Mouse (Mus musculus): ENCODE data around the gene N4bp2.
"Not testable (repeated sequence)": the region's sequence is repeated elsewhere in the genome, so short reads cannot be mapped to it uniquely, and the experiment has no call there.

The N4bp2 gene

DNA sequence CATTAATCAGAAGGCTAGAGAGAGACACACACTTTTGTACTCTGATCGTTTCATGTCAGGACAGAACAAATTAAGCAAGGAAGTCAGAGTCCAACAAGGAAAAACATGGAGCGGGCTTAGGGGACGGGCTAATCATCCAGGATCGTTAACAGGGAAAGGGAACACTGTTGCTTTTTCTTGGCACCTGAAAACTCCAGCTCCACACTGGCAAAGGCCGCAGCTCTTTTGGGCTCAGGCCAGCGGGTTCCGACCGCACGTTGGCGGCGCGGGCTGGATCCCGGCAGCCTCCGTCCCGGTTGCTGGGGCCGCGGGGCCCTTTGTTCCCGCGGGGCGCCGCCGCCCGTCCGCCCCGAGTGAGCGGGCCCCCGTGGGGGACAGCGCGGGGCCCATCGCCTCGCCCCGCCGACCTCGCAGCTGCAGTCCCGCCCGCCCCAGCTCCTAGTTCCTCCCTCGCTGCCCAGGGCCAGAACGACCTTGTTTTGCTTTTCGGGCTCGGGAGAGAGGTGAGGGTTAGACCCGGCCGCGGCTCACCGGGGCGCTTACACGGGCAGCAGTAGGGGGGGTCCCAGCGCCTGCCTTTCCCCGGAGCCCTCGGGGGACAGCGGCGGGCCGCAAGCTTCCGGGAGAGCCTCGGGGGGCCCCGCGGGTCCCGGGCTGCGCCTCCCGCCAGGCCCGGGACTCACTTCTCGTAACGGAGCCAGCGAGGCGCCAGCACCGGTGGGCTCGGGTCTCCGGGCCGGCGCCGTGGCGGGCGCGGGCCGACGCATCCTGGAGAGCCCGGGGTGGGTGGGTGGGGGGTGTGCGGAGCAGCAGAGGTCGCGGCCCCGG, at the start of gene N4bp2:
Gene N4bp2, plus strand, starts transcription at position 434 of the 828 bp plus-strand sequence.
- peak; percentile 62 for DNase-seq (ENCODE audit: low spot score)

DNA sequence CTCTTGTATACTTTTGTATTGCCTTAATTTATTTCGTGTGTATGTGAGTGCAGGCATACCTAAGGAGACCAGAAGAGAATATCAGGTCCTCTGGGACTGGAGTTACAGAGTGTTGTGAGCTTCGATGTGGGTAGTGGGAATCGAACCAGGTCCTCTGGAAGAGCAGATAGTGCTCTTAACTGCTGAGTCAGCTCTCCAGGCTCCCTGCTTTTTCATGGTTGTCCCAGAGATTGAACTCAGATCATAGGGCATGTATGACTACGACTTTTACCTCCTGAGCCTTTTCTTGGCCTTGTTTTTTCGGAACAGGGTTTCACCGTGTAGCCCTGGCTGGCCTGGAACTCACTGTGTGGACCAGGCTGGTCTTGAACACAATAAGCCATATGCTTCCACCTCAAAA, 48.2 kb upstream of the N4bp2 start:
- DNase-seq (ENCODE audit: low spot score): no peak

DNA sequence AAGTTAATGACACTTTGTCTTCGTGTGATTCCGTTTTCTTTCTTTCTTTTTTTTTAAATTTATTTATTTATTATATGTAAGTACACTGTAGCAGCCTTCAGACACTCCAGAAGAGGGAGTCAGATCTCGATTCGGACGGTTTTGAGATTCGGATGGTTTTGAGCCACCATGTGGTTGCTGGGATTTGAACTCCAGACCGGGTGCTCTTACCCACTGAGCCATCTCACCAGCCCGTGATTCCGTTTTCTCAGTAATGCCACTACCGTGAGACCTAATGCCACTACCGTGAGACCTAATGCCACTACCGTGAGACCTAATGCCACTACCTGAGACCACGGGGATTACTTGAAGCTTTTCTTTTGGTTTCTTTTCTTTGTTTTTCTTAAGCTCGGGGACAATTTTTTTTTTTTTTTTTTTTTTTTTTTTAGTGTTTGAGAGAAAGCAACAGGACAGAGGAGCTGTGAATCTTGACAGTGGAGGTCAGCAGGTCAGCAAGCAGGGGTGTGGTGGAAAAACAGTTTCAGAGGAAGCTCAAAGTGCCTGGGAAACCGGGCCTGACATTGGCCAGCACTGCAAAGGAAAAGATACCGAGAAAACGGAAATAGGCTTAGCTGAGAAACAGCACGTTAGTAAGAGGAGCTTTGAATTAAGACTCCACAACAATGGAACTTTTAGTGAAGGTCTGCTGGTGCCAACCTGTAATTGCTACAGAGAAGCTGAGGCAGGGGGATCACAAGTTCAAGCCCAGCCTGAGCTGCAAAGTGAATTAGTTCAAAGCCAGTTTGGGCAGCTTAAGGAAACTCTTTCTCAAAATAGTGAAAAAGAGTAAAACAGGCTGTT, 46.0 kb upstream of the N4bp2 start:
- no peak for DNase-seq (ENCODE audit: low spot score)

DNA sequence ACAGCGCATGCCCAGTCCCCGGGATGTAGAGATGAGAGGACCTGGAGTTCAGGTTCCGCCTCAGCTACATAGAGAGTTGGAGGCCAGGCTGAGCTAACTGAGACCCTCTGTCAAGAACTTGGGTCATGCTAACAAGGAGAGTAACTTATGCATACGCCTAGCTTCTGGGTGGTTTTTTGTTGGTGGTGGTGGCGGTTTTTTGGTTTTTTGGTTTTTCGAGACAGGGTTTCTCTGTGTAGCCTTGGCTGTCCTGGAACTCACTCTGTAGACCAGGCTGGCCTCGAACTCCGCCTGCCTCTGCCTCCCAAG, 45.5 kb upstream of the N4bp2 start:
- DNase-seq (ENCODE audit: low spot score): not testable (repeated sequence)

DNA sequence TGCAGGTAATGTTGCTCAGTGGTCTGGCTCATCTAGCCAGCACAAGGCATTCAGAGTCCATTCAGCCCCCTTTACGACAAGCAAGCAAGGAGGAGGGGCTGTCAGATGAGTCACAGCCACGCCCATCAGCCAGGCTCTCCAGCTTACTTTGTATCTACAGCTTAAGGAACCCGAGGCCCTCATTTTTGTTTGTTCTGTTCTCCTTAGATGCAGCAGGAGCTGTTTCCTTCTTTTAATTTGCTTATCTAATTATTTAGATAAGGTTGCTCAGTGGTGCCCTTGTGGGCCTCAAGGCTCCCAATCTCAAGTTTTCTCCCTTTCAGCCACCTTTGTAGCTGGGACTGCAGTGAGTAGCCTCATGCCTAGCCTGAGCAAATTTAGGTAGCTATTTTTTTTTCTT, 45.0 kb upstream of the N4bp2 start:
- no peak for DNase-seq (ENCODE audit: low spot score)

DNA sequence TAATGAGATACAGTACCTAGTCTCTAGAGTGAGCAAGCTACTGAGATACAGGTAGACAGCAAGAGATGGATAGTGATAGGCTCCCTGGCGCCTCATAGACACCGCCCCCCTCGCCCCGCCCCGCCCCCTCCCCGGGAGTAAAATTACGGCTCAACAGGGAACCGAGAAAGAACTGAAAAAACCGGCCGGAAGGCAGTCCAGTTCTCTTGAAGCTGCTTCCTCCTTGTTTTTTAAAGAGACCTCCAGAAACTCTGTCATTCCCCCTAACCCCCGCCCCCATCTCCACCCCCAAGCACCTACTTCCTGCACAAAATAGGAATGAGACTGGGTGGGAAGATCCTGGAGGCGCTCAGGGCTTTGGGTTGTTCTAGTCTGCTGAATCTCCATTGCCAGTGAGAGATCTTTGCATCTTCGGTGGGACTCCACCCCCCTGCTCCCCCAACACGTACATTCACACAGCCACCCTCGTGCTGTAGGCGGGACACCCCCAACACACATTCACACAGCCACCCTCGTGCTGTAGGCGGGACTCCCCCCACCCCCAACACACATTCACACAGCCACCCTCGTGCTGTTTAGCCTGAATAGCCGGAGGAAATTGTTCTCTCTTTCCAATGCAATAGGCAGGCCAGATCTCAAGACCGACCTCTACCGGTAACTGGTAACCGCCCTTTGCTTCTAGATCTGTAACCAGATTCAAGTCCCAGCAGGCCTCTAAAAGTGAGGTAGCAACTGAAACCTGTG, 38.8 kb upstream of the N4bp2 start:
- DNase-seq (ENCODE audit: low spot score): peak; percentile 52

DNA sequence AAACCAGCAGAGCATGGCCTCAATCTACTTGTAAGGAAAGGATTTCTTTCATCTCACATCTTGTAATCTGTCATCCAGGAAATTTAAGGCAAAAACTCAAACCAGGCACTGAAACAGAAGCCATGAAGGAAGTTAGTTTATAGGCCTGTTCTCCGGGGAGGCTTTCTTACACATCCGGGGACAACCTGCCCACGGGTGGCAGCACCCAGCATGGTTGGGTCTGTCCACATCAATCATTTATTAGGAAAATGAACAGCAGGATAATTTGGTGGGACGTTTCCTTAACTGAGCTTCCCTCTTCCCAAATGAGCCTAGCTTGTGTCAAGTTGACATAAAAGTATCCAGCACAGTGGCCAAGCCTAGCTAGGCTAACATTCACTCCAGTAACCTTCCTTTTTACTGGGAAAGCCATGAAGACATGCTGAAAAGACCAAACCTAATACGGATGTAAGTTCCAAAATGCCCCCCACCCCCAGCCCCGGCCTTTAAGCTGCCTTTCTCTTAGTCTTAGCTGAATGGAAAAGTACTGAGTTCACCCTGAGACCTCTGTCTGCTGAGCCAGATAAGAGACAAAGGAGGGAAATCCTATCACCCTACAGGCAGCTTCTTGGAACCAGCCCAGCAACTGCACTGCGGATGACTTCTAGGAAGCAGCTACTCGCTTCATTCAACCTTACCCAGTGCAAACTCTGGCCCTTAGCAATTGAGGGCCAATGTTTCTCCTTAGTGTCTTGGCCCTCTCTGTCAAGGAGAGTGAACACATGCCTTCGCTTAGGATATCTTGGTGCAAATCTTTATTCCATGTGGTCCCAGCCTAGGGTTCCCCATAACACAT, 31.9 kb upstream of the N4bp2 start:
- DNase-seq (ENCODE audit: low spot score): no peak

DNA sequence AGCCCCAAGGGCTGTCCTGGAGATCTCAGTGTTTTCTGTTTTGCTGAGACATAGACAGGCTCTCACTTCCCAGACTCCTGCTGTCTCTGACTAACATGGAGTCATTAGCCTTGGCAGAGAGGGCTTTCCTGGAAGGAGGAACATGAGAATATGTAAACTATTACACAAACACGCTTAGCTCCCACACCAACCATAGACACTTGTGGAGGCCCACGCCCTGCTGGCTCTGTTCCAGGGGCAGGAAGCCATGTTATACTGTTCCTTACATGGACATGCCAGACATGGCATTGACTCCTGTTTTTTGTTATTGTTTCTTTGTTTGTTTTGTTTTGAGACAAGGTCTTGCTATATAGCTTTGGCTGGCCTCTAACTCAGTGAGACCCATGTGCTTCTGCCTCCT, 27.7 kb upstream of the N4bp2 start:
- no peak for DNase-seq (ENCODE audit: low spot score)

DNA sequence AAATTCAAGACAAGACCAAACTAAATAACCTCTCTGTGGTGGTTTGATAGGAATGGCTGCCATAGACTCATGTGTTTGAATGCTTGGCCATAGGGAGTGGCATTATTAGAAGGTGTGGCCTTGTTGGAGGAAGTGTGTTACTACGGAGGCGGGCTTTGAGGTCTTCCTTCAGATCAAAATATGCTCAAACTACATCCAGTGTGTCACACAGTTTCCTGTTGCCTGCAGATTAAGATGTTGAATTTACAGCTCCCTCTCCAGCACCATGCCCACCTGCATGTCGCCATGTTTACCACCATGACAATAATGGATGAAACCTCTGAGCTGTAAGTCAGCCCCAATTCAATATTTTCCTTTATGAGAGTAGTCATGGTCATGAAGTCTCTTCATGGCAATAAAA, 24.0 kb upstream of the N4bp2 start:
- DNase-seq (ENCODE audit: low spot score): no peak

DNA sequence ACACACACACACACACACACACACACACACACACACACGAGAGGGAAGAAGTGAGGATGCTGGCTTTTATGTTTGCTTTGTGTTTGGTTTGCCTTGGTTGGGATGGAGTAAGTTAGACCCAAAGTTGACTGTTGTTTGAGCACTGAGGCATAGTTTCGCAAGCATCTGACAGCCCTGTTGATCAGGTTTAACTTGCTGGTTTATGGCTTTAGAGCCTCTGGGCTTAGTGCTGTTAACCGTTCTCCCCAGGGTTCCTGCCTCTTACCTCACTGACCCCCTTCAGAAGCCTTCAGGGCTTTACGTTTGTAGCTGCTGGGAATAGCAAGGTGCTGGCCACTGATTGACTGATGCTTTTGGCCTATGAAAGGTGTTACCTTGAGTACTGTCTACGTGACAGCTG, 16.4 kb upstream of the N4bp2 start:
- no peak for DNase-seq (ENCODE audit: low spot score)

DNA sequence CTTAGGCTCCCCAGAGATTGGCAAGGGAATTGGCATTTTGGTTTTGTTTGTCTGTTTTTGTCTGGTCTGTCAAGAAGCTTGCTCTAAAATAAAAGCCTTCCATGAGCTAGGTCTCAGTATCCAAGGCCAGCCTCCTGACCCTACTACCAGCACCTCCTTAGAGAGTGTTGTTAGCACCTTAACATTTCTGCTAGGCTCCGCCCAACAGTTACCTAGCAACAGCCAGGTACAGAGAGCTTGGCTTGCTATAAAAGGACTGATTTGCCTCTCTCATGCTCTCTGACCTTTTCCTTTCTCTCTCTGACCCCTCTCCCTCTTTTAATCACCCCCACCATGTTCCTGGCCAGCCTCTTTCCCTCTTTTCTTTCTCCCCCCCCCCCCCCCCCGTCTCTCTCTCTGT, 14.9 kb upstream of the N4bp2 start:
- no peak for DNase-seq (ENCODE audit: low spot score)

DNA sequence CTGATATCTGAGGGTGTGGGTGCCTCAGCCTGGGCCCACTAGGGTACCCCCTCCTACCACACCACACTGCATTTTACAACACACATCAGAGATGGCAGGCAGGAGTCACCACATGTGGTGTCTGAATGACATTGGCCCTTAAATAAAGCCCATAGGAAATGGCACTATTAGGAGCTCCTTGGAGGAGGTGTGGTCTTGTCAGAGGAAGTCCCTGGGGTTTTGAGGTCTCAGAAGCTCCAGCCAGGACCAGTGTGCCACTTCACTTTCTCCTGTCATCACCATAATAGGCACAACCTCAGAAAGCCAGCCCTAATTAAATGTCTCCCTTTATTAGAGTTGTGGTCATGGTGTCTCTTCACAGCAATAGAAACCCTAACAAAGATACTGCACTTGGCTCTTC, 14.4 kb upstream of the N4bp2 start:
- no peak for DNase-seq (ENCODE audit: low spot score)

DNA sequence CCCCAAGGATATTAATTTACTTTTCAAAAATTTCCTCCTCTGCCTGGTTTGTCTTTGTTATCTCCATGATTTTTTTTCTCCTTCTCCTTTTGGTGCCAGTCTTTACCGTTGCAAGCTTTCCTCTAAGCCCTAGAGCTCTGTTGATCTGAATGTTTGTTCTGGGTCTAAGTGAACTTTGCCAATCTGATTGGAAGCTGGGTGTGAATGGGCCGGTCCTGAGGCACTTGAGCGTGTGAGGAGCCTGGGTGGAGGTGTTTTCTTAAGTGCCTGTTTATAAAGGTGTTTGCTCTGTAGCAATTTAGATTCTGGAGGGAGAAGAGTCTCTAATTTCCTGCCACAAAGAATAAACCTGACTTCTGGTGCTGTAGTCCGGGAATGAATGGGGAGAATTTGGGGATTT, 11.3 kb upstream of the N4bp2 start:
- no peak for DNase-seq (ENCODE audit: low spot score)

DNA sequence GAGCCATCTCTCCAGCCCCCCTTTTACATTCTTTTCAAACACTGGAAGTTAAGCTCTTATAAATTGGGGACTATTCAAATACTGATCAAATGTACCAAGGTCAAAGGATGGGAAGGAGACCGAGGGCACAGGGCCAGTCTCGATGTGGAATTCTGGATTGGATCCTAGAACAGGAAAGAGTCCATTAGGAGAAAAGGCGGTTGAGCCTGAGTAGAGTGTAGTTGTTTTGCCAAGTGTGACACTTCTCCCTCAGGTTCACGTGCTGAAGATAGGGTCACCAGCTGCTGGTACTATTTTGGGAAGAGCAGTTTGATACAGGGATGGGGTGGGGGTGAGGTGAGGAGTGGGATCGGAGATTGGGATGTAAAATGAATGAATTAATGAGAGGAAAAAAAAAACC, 7.5 kb upstream of the N4bp2 start:
- DNase-seq (ENCODE audit: low spot score): no peak

DNA sequence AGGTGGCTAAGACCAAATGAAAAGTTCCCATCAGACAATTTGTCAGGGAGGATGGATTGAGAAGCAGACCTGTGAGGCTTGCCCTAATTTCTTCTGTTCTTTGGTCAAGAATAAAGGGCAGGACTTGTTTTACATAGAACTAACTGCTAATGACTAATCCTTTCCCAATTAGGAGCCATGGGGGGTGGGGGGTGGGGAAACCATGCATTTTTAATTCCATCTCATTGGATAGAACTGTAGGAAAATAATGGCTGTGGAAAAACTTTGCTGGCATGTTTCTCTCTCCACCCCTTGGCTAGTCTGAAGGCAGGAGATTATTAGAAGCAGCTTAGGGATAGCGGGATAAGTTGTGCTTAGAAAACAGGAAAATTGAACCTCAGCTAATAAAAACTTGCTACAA, 6.2 kb upstream of the N4bp2 start:
- DNase-seq (ENCODE audit: low spot score): no peak

DNA sequence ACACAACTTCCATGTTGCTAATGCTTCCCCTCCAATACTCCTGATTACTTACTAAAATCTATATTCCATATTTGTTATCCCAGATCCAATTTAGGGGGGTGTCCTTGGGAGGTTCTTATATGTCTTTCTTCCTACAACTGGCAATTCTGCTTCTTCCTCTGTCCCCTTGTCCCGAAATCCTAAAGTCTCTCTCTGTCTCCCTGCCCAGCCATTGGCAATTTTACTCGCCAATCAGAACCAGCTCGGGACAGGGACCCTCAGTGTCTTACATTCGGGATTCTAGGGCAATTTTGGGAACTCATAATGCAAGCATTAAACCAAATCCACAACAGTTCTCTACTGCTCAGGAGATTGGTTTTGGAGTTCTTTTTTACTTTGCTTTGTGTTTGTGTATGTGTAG, 3.3 kb upstream of the N4bp2 start:
- no peak for DNase-seq (ENCODE audit: low spot score)

DNA sequence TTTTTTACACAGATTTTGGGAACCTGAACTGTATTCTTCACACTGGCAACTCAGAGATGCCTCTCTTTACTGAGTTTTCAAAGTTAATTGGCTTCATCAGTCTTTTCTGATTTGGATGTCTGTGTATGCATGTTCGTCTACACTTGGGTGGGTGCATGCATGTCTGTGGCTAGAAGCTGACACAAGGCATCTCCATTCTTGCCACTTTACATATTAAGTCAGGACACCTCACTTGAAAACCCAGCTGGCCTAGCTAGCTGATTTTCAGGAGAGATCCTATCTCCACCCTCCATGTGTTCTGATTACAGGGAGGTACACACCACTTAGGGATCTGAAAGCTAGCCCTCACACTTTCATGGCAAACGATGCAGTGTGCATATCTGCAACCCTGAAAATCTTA, 2.7 kb upstream of the N4bp2 start:
- no peak for DNase-seq (ENCODE audit: low spot score)

DNA sequence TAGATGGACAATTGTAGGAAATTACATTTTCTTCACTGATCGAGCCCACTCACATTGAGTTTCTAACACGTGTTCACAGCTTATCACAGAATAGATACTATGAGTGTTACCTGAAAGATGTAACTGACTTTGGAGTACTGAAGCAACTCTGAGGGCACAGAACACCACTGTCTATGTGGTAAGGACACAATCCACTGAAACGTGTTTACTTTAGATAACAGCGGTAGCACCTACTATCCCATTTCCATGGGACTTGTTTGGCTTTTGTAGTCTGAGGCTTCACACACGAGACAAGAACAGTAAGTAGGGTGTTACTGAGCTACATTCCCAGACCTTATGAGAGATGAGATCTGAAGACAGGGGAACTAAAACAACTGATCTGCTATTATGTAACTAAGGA, 2.3 kb upstream of the N4bp2 start:
- DNase-seq (ENCODE audit: low spot score): no peak

DNA sequence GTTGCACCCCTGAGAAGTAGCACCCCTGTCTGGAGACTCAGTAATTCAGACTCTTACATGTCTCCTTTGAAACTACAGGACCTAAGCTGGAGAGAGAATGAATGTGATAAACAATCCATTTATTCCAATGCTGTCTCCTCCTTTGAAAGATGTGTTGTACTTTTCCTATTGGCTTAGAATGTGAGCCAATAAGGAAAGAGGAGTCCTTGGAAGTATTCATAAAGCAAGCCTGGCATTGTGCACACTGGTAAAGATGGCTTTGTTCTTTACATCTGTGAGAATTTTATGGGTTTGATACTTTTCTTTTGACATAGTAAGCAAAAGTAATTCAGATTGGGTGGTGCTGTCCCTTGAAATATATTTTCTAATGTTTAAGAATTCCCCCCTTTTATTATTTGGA, 1.4 kb upstream of the N4bp2 start:
- DNase-seq (ENCODE audit: low spot score): no peak

DNA sequence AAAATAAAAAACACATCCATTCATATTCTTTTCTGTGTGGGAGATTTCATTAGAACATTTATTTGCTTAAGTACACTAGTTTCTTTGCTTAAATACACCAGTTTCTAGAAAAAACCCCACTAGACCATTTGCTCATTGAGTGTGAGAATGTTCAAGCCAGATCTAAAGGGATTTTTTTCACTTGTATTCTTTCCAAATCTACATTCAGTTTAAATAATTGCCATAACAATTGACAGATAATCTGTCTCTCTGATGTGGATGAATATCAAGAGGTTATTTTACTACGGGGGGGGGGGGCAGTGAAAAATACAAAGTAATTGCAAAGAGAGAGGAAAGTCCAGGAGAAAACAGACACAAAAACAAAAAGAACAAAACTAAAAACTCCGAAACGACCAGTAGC, 635 bp upstream of the N4bp2 start:
- no peak for DNase-seq (ENCODE audit: low spot score)

DNA sequence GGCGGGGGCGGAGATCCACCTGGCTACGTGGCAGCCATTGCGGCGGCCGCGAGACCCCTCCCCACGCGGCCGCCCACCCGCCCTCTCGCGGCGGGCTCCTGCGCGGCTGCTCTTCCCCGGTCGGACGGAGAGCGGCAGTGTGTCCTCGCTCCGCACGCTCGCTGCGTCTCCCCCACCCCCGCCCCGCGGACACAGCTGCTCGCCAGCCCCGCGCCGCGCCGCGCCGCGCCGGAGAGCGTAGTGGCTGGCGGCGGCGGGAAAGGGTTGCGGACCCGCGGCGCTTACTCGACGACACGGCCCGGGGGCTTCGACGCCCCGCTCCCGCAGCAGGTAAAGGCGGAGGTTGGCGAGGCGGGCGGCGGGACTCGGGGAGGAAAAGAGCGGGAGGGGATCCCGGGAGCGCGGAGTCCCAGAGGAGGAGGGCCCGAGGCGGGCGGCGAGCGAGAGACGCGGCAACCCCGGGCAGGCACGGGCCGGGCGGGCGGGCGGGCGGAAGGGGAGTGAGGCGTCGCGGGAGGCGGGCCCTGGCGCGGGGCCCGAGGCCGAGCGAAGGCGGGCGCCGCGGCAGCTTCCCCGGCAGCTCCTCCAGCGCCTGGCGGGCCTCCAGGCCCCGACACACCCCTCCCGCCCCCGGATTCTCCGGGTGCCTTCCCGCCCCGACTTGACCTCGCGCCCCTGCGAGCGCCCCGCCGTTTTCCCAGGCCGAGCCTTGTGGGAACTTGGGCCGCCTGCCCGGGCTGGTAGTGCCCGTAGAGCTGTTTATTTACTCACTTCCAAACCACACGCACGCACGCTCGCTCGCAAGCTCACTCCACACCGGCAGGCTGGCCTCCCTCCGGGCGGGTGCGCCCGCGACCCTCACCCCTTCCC, 830 bp downstream of the N4bp2 start:
- peak; percentile 64 for DNase-seq (ENCODE audit: low spot score)

All from layer of hippocampus, adult 11-12 months (tissue).